Mouse (Mus musculus) heart, embryonic 13.5 days (tissue): Measurements from ENCODE around the gene Mgat4a. TPM values are rescaled to one million over a fixed set of nuclear protein-coding genes. Genes with fewer than 3 reads are reported as not detected.
"Not testable (repeated sequence)": the region's sequence is repeated elsewhere in the genome, so short reads cannot be mapped to it uniquely, and the experiment has no call there.

Experiments used
- ATAC-seq: fragments of 200-750 bp; cut with Nextera tagmentation; 2 replicates; pipeline ENCODE4 v1.8.0; 2017; ENCODE audit warnings: moderate TSS enrichment; ENCODE audit not compliant: insufficient number of reproducible peaks, low FRiP score, low TSS enrichment; ENCODE audit errors: extremely low read depth
- H3K27ac ChIP-seq: fragments of 300-500 bp; sonication (generic); replicated peaks from 2 replicates; pipeline ENCODE4 v1.5.1; 2015; ENCODE audit warnings: moderate library complexity, mild to moderate bottlenecking, inconsistent platforms
- H3K27me3 ChIP-seq: fragments of 300-500 bp; sonication (generic); replicated peaks from 2 replicates; pipeline ENCODE4 v1.6.1; 2015; ENCODE audit warnings: mild to moderate bottlenecking, inconsistent platforms
- H3K36me3 ChIP-seq: fragments of 300-500 bp; sonication (generic); 2 replicates; pipeline ENCODE4 v1.6.1; 2015; ENCODE audit warnings: mild to moderate bottlenecking, inconsistent platforms
- H3K4me1 ChIP-seq: fragments of 300-500 bp; sonication (generic); 2 replicates; pipeline ENCODE4 v1.6.1; 2015; ENCODE audit warnings: inconsistent platforms
- H3K4me2 ChIP-seq: fragments of 300-500 bp; sonication (generic); 2 replicates; pipeline ENCODE4 v1.6.1; 2015; ENCODE audit warnings: inconsistent platforms, mild to moderate bottlenecking, moderate library complexity
- H3K4me3 ChIP-seq: fragments of 300-500 bp; sonication (generic); 2 replicates; pipeline ENCODE4 v1.5.1; 2015; ENCODE audit warnings: moderate library complexity, mild to moderate bottlenecking, inconsistent platforms
- H3K9ac ChIP-seq: fragments of 300-500 bp; sonication (generic); 2 replicates; pipeline ENCODE4 v1.6.1; 2015; ENCODE audit warnings: inconsistent platforms, mild to moderate bottlenecking, moderate library complexity
- H3K9me3 ChIP-seq: fragments of 300-500 bp; sonication (generic); 2 replicates; pipeline ENCODE4 v1.6.1; 2016; ENCODE audit warnings: inconsistent platforms
- WGBS: fragments of 180-500 bp; shearing (Covaris S2); methylation state at CpG from one replicate; pipeline ENCODE4 v1.1.7; 2015; ENCODE audit warnings: mixed read lengths; 5-methylcytosine and 5-hydroxymethylcytosine counted together
- polyA plus RNA-seq: library from polyadenylated mRNA; unstranded; fragments of >200 nt; fragmentation: Nextera tagmentation; extraction: Ambion mirVana; gene quantifications from 2 replicates; pipeline ENCODE4 v1.2.1, GENCODE M21; 2015

Gene Mgat4a
- polyA plus RNA-seq, 1 experiment from 2014 or later, result 2.1 TPM

DNA sequence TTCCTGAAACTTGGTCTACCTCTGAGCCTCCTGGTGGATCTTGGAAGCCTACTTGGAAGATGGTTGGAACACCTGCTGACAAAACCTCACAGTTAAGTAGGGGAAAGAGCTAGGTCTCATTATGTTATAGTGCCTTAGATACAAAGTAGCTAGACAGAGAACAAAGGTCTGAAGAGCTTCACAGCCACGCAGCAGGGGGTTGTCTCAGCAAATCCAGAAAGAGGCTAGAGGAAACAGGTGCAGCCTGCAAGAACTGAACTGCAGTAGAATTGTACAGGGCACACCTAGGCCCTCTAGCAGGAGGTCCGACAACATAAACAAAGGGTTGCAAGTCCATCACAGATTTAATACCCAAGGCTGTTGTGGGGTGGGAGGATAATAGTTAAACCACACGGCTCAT lies 30.6 kb downstream of the Mgat4a start:
- Histone ChIP-seq H3K27ac (no peak overlapping the region), H3K4me2 (no peak overlapping the region), H3K4me1 (peaks cover 31% of the 10 kb centered on the region), H3K4me3 (no peak overlapping the region), H3K27me3 (no peaks in the 10 kb centered on the region), H3K36me3 (no peaks in the 10 kb centered on the region), H3K9me3 (peaks cover 11% of the 10 kb centered on the region), H3K9ac (no peak overlapping the region)
- no peak for ATAC-seq
- WGBS, result 82% methylated on average over 3 of the region's 3 CpGs

GRCm38 (mm10) chr1:37509437-37509836 lies 31.4 kb downstream of the Mgat4a start:
- no peak overlapping the region for H3K4me2 ChIP-seq
- H3K27me3 ChIP-seq, result no peaks in the 10 kb centered on the region
- no peak overlapping the region for H3K9ac ChIP-seq
- H3K4me1 ChIP-seq, result peaks cover 31% of the 10 kb centered on the region
- H3K9me3 ChIP-seq, result peaks cover 11% of the 10 kb centered on the region
- H3K4me3 ChIP-seq, result no peak overlapping the region
- no peaks in the 10 kb centered on the region for H3K36me3 ChIP-seq
- no peak for ATAC-seq
- WGBS, result 62% methylated on average over 5 of the region's 5 CpGs
- no peak overlapping the region for H3K27ac ChIP-seq

- ATAC-seq, result no peak
- Histone ChIP-seq H3K4me1 (peaks cover 17% of the 10 kb centered on the region), H3K9me3 (peaks cover 11% of the 10 kb centered on the region), H3K4me2 (no peak overlapping the region), H3K9ac (no peak overlapping the region), H3K36me3 (no peaks in the 10 kb centered on the region), H3K27me3 (no peaks in the 10 kb centered on the region), H3K27ac (no peak overlapping the region), H3K4me3 (no peak overlapping the region)
- WGBS, result 87% methylated on average over 9 of the region's 9 CpGs
Observed at GRCm38 (mm10) chr1:37505348-37505730, 35.5 kb downstream of the Mgat4a start.

- H3K4me3 ChIP-seq, result no peak overlapping the region
- no peak overlapping the region for H3K9ac ChIP-seq
- 59% methylated on average over 10 of the region's 10 CpGs for WGBS
- no peak overlapping the region for H3K4me2 ChIP-seq
- peaks cover 11% of the 10 kb centered on the region for H3K9me3 ChIP-seq
- no peak for ATAC-seq
- H3K27me3 ChIP-seq, result no peaks in the 10 kb centered on the region; the same call in 1 of the 2 replicates
- H3K4me1 ChIP-seq, result peaks cover 17% of the 10 kb centered on the region
- H3K36me3 ChIP-seq, result no peaks in the 10 kb centered on the region
- no peak overlapping the region for H3K27ac ChIP-seq
Observed at GRCm38 (mm10) chr1:37504716-37505347, 36.0 kb downstream of the Mgat4a start.

GRCm38 (mm10) chr1:37503656-37504055 lies 37.2 kb downstream of the Mgat4a start:
- no peak overlapping the region for H3K27ac ChIP-seq

DNA sequence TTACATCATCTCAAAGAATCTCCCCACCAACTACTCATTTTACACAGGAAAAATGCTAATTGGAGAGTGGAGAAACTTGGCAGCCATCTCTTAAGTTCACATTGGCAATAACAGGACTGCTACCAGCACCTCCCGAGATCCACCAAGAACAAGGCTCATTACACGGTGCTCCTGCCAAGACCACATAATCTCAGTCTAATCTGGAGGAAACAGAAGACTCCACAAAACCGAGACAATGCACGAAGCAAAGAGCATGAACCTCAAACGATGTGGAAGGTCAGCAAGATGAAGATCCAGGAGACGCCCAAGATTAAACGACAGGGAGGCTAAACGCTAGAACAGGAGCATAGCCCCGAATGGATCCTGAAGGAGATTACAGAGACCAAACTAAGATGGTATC lies 38.5 kb downstream of the Mgat4a start:
- Histone ChIP-seq H3K4me3 (no peak overlapping the region), H3K27ac (no peak overlapping the region), H3K9ac (no peak overlapping the region), H3K9me3 (peaks cover 11% of the 10 kb centered on the region), H3K4me1 (peaks cover 10% of the 10 kb centered on the region), H3K36me3 (no peaks in the 10 kb centered on the region), H3K4me2 (no peak overlapping the region), H3K27me3 (peaks cover 6% of the 10 kb centered on the region; the same call in 1 of the 2 replicates)
- ATAC-seq, result no peak
- WGBS, result 63% methylated on average over 9 of the region's 9 CpGs

More at GRCm38 (mm10) chr1:37503656-37504055, 37.2 kb downstream of the Mgat4a start:
- no peak for ATAC-seq
- H3K36me3 ChIP-seq, result no peaks in the 10 kb centered on the region
- WGBS, result 64% methylated on average over 4 of the region's 4 CpGs
- H3K9ac ChIP-seq, result no peak overlapping the region
- H3K4me3 ChIP-seq, result no peak overlapping the region
- peaks cover 6% of the 10 kb centered on the region; the same call in 1 of the 2 replicates for H3K27me3 ChIP-seq
- peaks cover 11% of the 10 kb centered on the region for H3K9me3 ChIP-seq
- no peak overlapping the region for H3K4me2 ChIP-seq
- H3K4me1 ChIP-seq, result peaks cover 10% of the 10 kb centered on the region

- Histone ChIP-seq H3K4me2 (no peak overlapping the region), H3K4me1 (peaks cover 14% of the 10 kb centered on the region), H3K36me3 (no peaks in the 10 kb centered on the region), H3K27ac (no peak overlapping the region), H3K4me3 (no peak overlapping the region), H3K9me3 (no peaks in the 10 kb centered on the region), H3K9ac (no peak overlapping the region), H3K27me3 (peaks cover 6% of the 10 kb centered on the region; the same call in 1 of the 2 replicates)
- ATAC-seq, result no peak
- WGBS, result 53% methylated on average over 8 of the region's 8 CpGs
Observed at GRCm38 (mm10) chr1:37500723-37501122, 40.1 kb downstream of the Mgat4a start.

- H3K36me3 ChIP-seq, H3K27ac ChIP-seq, H3K27me3 ChIP-seq, ATAC-seq, H3K4me3 ChIP-seq, H3K4me2 ChIP-seq, H3K9me3 ChIP-seq, H3K9ac ChIP-seq: not testable (repeated sequence)
- H3K4me1 ChIP-seq, result peaks cover 14% of the 10 kb centered on the region
- WGBS, result 91% methylated on average over 1 of the region's 1 CpGs
Observed at GRCm38 (mm10) chr1:37499395-37499794, 41.4 kb downstream of the Mgat4a start.

DNA sequence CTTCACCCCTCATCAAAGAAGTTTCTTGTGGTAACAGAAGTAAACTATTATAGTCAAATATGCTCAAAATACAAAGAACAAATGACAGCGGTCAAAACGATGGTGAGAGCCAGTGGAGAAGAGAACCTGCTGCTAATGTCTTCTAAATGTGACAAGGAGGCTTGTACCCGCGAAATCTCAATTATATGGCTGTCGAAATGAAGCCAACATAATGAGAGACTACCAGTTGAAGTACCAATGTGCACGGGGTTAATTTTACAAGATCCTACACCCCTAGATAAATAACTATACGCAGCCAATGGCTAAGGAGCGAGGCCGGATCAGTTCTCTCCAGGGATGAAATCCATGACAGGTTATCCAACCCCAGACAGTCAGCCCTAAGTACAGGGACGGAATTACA lies 41.9 kb downstream of the Mgat4a start:
- WGBS, result 75% methylated on average over 10 of the region's 10 CpGs
- no peak overlapping the region for H3K27ac ChIP-seq
- no peaks in the 10 kb centered on the region for H3K9me3 ChIP-seq
- H3K4me1 ChIP-seq, result peaks cover 14% of the 10 kb centered on the region
- ATAC-seq, result no peak
- H3K4me3 ChIP-seq, result no peak overlapping the region
- H3K27me3 ChIP-seq, result peaks cover 6% of the 10 kb centered on the region; the same call in 1 of the 2 replicates
- no peak overlapping the region for H3K4me2 ChIP-seq
- no peak overlapping the region for H3K9ac ChIP-seq
- H3K36me3 ChIP-seq, result no peaks in the 10 kb centered on the region

GRCm38 (mm10) chr1:37496591-37497280 lies 44.1 kb downstream of the Mgat4a start:
- H3K36me3 ChIP-seq, result no peaks in the 10 kb centered on the region
- no peak overlapping the region for H3K4me3 ChIP-seq
- ATAC-seq, result no peak
- WGBS, result 50% methylated on average over 11 of the region's 11 CpGs
- H3K27me3 ChIP-seq, result peaks cover 6% of the 10 kb centered on the region; the same call in 1 of the 2 replicates
- no peak overlapping the region for H3K4me2 ChIP-seq
- H3K27ac ChIP-seq, result no peak overlapping the region
- peaks cover 14% of the 10 kb centered on the region for H3K4me1 ChIP-seq
- no peak overlapping the region for H3K9ac ChIP-seq
- H3K9me3 ChIP-seq, result no peaks in the 10 kb centered on the region

DNA sequence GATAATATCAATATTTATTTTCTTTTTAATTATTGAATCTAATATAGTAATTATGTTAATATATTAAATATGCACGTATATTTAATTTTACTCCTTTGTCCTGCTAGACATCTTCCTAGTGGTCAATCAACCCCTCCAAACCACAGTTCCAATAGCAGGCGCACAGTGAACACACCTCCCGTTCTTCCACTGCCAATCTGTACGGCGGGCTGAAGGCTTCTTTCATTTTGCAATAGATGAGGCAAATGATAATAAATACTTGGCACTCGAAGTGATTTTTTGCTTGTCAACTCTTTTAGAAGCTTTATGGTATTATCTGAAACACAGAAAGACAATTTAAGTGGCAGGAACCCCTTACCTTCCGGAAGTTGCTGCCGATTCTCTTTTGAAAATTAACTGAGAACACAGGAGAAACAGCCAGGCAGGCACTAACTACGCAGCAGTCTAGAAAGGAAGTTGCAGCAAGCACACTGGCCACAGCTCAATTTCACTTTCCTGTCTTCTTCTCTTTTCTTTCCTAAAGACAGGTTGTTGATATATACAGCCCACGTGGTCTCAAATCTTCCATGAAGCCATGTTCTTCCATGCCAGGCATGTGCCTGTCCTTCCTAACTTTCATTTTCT lies 45.0 kb downstream of the Mgat4a start:
- H3K4me2 ChIP-seq, result no peak overlapping the region
- H3K9me3 ChIP-seq, result no peaks in the 10 kb centered on the region
- H3K4me3 ChIP-seq, result no peak overlapping the region
- no peaks in the 10 kb centered on the region for H3K36me3 ChIP-seq
- WGBS, result 80% methylated on average over 10 of the region's 10 CpGs
- H3K9ac ChIP-seq, result no peak overlapping the region
- H3K4me1 ChIP-seq, result peaks cover 7% of the 10 kb centered on the region
- no peak for ATAC-seq
- H3K27ac ChIP-seq, result no peak overlapping the region
- H3K27me3 ChIP-seq, result peaks cover 6% of the 10 kb centered on the region; the same call in 1 of the 2 replicates
